Comparison of ENCODE assay signal across 12 mouse cellular contexts in genomic region chr5:113334621-113335530, GRCm38 (mm10). TPM values are rescaled to one million over a fixed set of nuclear protein-coding genes. Genes with fewer than 3 reads are reported as not detected.
DNase-seq lines count a peak whose midpoint lies in the region; ATAC-seq lines count a peak whose summit lies in the region.
"Had no signal": no experiment of that assay in that cellular context is flagged by ENCODE, and none has a peak within 500 bp of the region (broad histone marks: within the 10 kb centered on the region; RNA-seq: fewer than 3 reads in every experiment).

No protein-coding gene starts in this region.

- 7% methylated on average over 34 of the region's 34 CpGs for WGBS in heart, embryonic 11.5 days (ENCODE audit: insufficient replicate concordance)
- 6% methylated on average over 33 of the region's 34 CpGs for WGBS in limb, embryonic 13.5 days

- peaks cover 6% of the 10 kb centered on the region for H3K4me1 ChIP-seq in heart, embryonic 11.5 days (ENCODE audit: control insufficient read depth, insufficient read depth, low read length)
- H3K4me1 ChIP-seq in limb, embryonic 13.5 days, result peaks cover 14% of the 10 kb centered on the region

- no peaks in the 10 kb centered on the region for H3K36me3 ChIP-seq in heart, embryonic 11.5 days (ENCODE audit: control insufficient read depth, insufficient read depth, low read length)
- no peaks in the 10 kb centered on the region for H3K36me3 ChIP-seq in limb, embryonic 13.5 days

- H3K27ac ChIP-seq in heart, embryonic 11.5 days (ENCODE audit: low read depth, low read length), result no peak overlapping the region
- no peak overlapping the region for H3K27ac ChIP-seq in limb, embryonic 13.5 days
- H3K27ac ChIP-seq: liver, embryonic 14.5 days had no signal

- DNase-seq in heart, postnatal 14 days, result no peak
- DNase-seq in urinary bladder, adult 18-20 months (ENCODE audit: low spot score in 2 of 2), result peak; percentile 21 to 24
- no peak for DNase-seq in urinary bladder, postnatal 14 days (ENCODE audit: low spot score)
- no peak for DNase-seq in frontal cortex, adult 2 months (ENCODE audit: extremely low spot score in 1 of 2, low spot score in 1 of 2)
- DNase-seq in layer of hippocampus, postnatal 36 days, result no peak
- DNase-seq: cerebellum, postnatal 25 days; thymus, postnatal 14 days had no signal

- peak overlapping the region; percentile 45 for H3K4me2 ChIP-seq in heart, embryonic 11.5 days
- peak overlapping the region; percentile 57 for H3K4me2 ChIP-seq in limb, embryonic 13.5 days (replicated peaks)

- no peak for ATAC-seq in heart, embryonic 11.5 days (replicated peaks; ENCODE audit: insufficient number of reproducible peaks, low FRiP score, low TSS enrichment)
- no peak for ATAC-seq in limb, embryonic 13.5 days (ENCODE audit: low FRiP score, low read depth)
- no peak for ATAC-seq in megakaryocyte-erythroid progenitor cell, adult 5-6 weeks (replicated peaks; ENCODE audit: low FRiP score, low TSS enrichment, poor library complexity, severe bottlenecking)

- intact Hi-C loops in heart, postnatal 14 days (cut with DNase I), result no loop called here

- peak overlapping the region; percentile 24 for H3K4me3 ChIP-seq in heart, embryonic 11.5 days (ENCODE audit: low read depth, low read length)
- peak overlapping the region; percentile 32 for H3K4me3 ChIP-seq in limb, embryonic 13.5 days

- no peak overlapping the region for H3K9ac ChIP-seq in heart, embryonic 11.5 days (ENCODE audit: low read depth, low read length)
- H3K9ac ChIP-seq in limb, embryonic 13.5 days, result peak overlapping the region; percentile 25; the same call in 1 of the 2 replicates
- H3K9ac ChIP-seq: liver, embryonic 14.5 days had no signal

- H3K27me3 ChIP-seq in heart, embryonic 11.5 days (ENCODE audit: control insufficient read depth, insufficient read depth, low read length), result peaks cover 76% of the 10 kb centered on the region
- H3K27me3 ChIP-seq in limb, embryonic 13.5 days, result peaks cover 97% of the 10 kb centered on the region

- 0 out of 2 replicates have a peak, but pooled peaks cover 3% of the 10 kb centered on the region for H3K9me3 ChIP-seq in heart, embryonic 11.5 days (replicated peaks; ENCODE audit: control insufficient read depth, low read length)
- peaks cover 5% of the 10 kb centered on the region for H3K9me3 ChIP-seq in limb, embryonic 13.5 days

RNA-seq across cellular contexts. Expression of gene Aym1, which starts 22.2 kb away (rescaled TPM):
- polyA plus RNA-seq in heart, embryonic 11.5 days (2014; fragmentation: Nextera tagmentation; extraction: Ambion mirVana), result not detected in 2 replicates
- total RNA-seq in heart, postnatal 14 days (2021), result not detected
- not detected in 2 replicates for polyA plus RNA-seq in limb, embryonic 13.5 days (2015; fragmentation: Nextera tagmentation; extraction: Ambion mirVana)
- polyA plus RNA-seq in frontal cortex, adult 2 months (2012; rRNA removed), result not detected in 2 replicates
- total RNA-seq in megakaryocyte-erythroid progenitor cell, adult 5-6 weeks (2014; fragmentation: Nextera tagmentation), result not detected in 2 replicates
- total RNA-seq in megakaryocyte-erythroid progenitor cell, adult 5-6 weeks (2017), result not detected in 2 replicates
- not detected for total RNA-seq in layer of hippocampus, postnatal 36 days (2021)
- total RNA-seq: heart, postnatal 36 days had no signal
- polyA plus RNA-seq: liver, embryonic 14.5 days had no signal

RNA-seq across cellular contexts. Expression of gene Sgsm1, which starts 24.3 kb away (rescaled TPM):
- 2.6 and 3.5 TPM in 2 replicates for polyA plus RNA-seq in heart, embryonic 11.5 days (2014; fragmentation: Nextera tagmentation; extraction: Ambion mirVana)
- under 1 TPM; 0.60 to 0.63 TPM for total RNA-seq in heart, postnatal 14 days (2021)
- 2.7 and 3.4 TPM in 2 replicates for polyA plus RNA-seq in limb, embryonic 13.5 days (2015; fragmentation: Nextera tagmentation; extraction: Ambion mirVana)
- polyA plus RNA-seq in frontal cortex, adult 2 months (2012; rRNA removed), result 66.4 and 69.8 TPM in 2 replicates
- 0.46 TPM in 1 of 2 replicates, not detected in the other for total RNA-seq in megakaryocyte-erythroid progenitor cell, adult 5-6 weeks (2014; fragmentation: Nextera tagmentation)
- 7.7 TPM in 1 of 2 replicates, not detected in the other for total RNA-seq in megakaryocyte-erythroid progenitor cell, adult 5-6 weeks (2017)
- 10 to 100 TPM; 86.9 to 88.3 TPM for total RNA-seq in layer of hippocampus, postnatal 36 days (2021)

Comparison
In these comparisons a context has a peak if more than half of its experiments do, and no peak if none do; other contexts are left out.
1. DNase-seq: peak in urinary bladder, adult 18-20 months (2 of 2); none in heart, postnatal 14 days (0 of 2), urinary bladder, postnatal 14 days (single experiment), frontal cortex, adult 2 months (0 of 2) and layer of hippocampus, postnatal 36 days (0 of 2).
2. RNA of gene Sgsm1, which starts 24.3 kb away (total RNA-seq): 86.9 to 88.3 TPM in layer of hippocampus, postnatal 36 days; 0.60 to 0.63 TPM in heart, postnatal 14 days and 0.46 to 7.7 TPM in megakaryocyte-erythroid progenitor cell, adult 5-6 weeks; every median in the first group is over 10 times any median in the second.